Mouse (Mus musculus) liver (tissue): ENCODE data around the gene Ablim2.

Experiments used
- DNase-seq: peaks from one replicate; pipeline ENCODE4 v3.0.0-alpha.2; 2020; ENCODE audit warnings: mixed read lengths

The Ablim2 gene

DNA sequence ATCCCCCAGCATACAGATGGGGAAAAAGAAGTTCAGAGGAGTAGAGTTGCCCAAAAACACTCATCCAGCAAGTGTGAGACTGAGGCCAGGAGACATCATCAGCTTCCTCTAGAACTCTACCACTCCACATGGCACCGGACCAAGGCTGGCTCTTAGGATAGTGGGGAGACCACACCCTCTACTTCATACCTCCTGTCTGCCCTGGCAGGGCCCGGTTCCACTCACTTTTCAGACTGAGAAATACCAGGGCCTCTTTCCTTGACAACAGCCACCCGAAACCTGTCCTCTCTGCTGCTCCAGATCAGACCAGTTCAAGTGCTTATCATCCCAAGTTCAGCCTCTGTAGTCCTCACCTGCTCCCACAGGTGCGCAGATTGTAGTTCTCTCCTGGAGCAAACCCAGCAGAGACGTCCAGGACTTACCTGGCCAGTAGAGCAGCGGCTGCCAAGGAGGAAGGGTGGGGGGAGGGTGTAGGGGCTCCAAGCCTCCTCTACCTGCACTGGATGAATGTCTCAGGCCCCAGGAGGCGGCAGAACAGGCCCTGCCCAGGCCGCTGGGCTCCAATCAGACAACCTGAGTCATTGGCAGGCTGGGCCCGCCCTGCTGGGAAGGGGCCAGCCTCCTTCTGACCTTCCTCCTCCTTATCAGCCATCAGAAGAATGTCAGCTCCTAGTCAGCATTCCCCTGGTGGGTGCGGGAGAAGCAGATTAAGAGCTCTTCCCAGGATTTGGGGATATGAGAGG, 18.0 kb upstream of the Ablim2 start, which contains the start of gene Sh3tc1:
TSS of gene Sh3tc1 (minus strand) at position 452 of the 743 bp plus-strand sequence.
- no peak for DNase-seq

- no peak for DNase-seq
These were observed 17.0 kb upstream of the Ablim2 start for GRCm38 (mm10) chr5:35740716-35741115.

- DNase-seq = no peak
These were observed 16.4 kb upstream of the Ablim2 start for GRCm38 (mm10) chr5:35741225-35741820.

GRCm38 (mm10) chr5:35743238-35743951, 14.3 kb upstream of the Ablim2 start:
- DNase-seq = no peak

GRCm38 (mm10) chr5:35743990-35744722, 13.5 kb upstream of the Ablim2 start:
- no peak for DNase-seq

- no peak for DNase-seq
These were observed 12.3 kb upstream of the Ablim2 start for GRCm38 (mm10) chr5:35745406-35745805.

GRCm38 (mm10) chr5:35746910-35747309, 10.8 kb upstream of the Ablim2 start:
- DNase-seq = peak; percentile 70

DNA sequence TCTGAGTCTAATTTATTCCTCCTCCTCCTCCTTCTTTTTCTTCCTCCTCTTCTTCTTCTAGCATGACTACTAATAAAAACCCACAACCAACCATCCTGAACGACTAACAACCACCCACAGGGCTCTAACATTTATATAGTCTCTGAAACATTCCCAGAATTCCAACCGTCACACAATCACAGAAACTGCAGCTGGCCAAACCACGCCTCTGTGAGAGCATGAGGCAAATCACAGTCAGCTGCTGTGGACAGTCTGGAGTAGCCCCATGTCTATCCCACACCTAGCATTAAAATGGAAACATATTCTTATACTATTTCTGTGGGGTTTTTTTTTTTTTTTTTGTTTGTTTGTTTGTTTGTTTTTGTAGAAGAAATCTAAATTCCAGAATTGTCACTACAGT, 8.3 kb upstream of the Ablim2 start:
- no peak for DNase-seq

DNA sequence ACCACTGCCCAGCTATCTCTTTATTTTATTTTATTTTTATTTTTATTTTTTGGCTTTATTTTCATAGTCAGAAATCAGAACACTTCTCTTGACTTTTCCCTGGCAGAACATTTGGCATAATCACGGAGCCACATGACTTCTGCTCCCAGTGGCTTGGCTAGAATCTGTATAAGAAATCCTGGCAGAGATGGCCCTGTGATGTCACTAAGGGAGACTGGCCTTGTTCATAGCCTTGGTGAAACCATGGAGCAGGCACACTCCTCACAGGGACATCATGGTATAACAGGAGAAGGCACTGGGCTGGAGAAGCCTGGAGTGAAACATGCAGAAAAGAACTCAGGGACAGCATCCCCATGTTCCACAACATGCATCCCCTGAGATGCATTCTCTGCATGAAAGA, 7.7 kb upstream of the Ablim2 start:
- no peak for DNase-seq

- no peak for DNase-seq
These were observed 6.7 kb upstream of the Ablim2 start for GRCm38 (mm10) chr5:35751016-35751415.

GRCm38 (mm10) chr5:35755131-35755733, 2.4 kb upstream of the Ablim2 start:
- DNase-seq = peak; percentile 49

DNA sequence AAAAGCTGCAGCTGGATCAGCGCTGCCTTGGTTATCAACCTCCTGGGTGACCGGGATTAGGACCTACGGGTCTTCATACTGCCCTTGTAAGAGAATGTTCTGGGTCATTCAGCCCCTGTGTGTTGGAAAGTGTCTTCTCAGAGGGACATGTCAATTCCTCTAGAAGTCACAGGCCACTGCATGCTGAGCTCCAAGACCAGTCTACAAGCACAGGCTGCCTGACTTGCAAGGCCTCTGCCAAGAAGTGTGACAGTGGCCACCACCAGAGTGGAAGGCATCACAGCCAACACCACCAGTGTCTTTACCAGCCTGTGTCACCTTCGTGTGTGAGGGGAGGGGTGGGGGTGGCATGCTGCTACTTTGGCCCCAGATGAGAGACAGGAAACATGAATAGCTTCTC, 1.7 kb upstream of the Ablim2 start:
- no peak for DNase-seq

DNA sequence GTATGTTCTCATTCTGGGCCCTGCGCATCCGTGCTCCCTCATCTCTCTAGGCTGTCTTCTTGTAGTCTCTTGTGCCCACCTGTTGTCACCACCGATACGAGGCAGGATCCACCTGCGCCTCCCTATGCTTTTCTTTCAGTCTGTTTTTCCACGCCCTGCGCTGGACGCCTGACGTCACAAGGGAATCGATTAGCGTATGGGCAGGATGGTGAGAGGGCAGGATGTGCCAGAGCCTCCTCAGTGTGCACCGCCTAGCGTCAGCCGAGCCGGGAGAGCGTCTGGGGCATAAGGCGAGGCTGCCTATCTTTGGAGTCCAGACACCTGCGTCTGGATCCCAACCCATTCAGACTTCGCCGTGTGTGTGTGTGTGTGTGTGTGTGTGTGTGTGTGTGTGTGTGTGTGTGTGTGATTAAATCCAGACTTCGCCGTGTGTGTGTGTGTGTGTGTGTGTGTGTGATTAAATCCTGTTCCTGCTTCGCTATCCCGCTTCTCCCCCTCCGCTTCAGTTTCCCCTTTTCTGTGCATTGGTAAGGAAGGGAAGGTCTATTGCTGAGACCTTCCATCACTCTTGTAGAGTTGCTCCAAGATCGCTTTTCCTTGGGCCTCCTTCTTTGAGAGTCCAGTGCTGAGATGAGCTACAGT, 562 bp upstream of the Ablim2 start:
- DNase-seq = peak; percentile 35

GRCm38 (mm10) chr5:35758081-35759053, 687 bp downstream of the Ablim2 start:
- DNase-seq = no peak

- DNase-seq = no peak
These were observed 3.6 kb downstream of the Ablim2 start for GRCm38 (mm10) chr5:35761323-35761722.

DNA sequence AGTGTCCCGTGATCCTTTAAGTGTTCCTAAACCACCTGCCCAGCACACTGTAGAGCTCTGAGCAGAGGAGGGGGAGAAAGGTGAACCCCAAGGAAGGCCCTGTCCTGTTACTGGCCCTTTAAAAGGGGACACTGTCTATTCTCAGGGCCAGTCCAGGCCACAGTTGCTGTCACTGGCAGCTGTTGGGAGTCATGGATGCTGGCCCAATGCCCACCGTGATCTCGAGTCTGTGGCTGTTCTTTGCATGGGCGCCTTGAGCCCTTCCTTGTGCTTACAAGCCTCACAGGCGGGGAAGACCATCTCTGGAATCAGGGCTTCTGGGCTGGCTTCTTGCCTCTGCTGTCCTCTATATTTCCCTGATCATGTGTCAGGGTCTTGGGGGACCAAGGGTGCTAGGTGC, 4.7 kb downstream of the Ablim2 start:
- DNase-seq = no peak

DNA sequence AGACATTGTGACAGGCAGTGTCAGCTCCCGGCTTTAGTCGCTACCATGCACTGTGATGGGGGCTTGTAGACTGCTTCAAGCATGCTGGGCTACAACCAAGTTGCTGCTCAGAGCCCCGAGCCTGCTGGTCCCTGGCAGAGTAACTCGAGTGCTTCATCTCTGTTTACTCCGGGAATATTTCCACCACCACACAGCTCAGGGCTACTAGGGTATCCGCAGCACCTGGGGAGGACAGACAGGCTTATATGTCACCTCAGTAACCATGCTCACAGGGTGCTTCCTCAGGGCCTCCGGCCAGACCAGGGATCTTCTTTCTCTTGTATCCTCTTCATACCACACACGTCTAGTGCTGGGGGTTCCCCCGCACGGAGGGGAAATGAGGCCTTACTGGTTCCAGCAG, 5.2 kb downstream of the Ablim2 start:
- no peak for DNase-seq

DNA sequence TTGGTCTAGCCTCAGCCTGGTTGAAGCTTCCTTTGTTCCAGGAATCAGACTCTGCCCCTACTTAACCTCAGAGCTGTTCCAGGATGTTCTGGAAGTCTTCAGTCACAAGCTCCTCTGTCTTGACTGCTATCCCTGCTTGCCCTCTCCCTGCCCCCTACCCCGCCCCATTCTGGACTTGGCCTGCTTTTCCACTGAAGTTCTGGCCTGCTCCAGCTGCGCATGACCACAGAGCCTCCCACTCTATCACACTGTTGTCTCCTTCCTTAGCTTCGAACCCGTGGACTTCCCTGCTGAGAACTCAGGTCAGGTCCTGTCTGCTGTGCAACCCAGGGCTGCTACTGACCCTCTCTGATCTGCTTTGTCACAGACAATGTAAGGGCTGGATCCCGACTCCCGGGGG, 8.2 kb downstream of the Ablim2 start:
- DNase-seq = no peak

GRCm38 (mm10) chr5:35768525-35768924, 10.8 kb downstream of the Ablim2 start:
- no peak for DNase-seq

- DNase-seq = no peak
These were observed 11.3 kb downstream of the Ablim2 start for GRCm38 (mm10) chr5:35768997-35769396.

- DNase-seq = no peak
These were observed 12.6 kb downstream of the Ablim2 start for GRCm38 (mm10) chr5:35770246-35770645.
